Mouse (Mus musculus) testis, postnatal 10 days (tissue): ENCODE measurements around the gene Tfeb.

Source experiments
- DNase-seq: peaks from one replicate; pipeline ENCODE4 v3.0.0; 2021; ENCODE audit warnings: low spot score

Gene Tfeb

DNA sequence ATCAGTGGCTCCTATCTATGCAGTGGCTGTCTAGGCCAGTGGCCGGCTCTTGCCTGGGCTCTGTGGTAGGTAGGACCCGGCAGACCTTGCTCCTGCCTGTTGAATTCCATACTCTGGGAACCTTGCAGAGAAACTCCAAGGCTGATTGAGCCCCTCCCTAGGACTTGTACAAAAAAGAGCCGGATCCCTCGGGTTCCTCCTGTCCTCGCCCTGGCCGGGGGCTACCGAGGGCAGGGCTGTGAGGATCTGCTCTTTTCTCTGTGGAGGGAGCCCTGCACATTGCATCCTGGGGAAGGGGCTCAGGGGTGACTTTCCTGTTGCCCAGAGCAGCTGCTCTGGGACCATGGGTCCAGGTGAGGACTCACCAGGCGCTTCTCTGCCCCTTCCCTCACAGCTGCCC lies 50.8 kb downstream of the Tfeb start:
- no peak for DNase-seq

DNA sequence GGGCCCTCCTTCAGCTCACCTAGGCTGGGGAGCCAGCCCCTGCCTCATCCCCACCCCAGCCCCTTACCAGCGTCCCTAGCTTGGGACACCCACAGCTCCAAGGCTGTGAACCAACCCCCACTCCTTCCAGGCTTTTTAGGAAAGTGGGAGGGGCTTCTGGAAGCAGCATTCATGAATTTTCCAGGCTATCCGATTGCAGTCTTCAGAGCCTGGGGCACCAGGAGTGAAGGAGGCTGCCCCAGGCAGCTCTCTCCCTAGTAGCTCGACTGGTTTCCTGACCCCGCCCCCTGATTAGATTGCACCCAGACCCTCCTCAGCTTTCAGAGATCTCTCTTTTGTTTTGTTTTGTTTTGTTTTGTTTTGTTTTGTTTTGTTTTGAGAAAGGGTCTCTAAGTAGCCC lies 51.5 kb downstream of the Tfeb start:
- DNase-seq = no peak

GRCm38 (mm10) chr17:47788996-47789395 lies 52.2 kb downstream of the Tfeb start:
- DNase-seq = no peak

DNA sequence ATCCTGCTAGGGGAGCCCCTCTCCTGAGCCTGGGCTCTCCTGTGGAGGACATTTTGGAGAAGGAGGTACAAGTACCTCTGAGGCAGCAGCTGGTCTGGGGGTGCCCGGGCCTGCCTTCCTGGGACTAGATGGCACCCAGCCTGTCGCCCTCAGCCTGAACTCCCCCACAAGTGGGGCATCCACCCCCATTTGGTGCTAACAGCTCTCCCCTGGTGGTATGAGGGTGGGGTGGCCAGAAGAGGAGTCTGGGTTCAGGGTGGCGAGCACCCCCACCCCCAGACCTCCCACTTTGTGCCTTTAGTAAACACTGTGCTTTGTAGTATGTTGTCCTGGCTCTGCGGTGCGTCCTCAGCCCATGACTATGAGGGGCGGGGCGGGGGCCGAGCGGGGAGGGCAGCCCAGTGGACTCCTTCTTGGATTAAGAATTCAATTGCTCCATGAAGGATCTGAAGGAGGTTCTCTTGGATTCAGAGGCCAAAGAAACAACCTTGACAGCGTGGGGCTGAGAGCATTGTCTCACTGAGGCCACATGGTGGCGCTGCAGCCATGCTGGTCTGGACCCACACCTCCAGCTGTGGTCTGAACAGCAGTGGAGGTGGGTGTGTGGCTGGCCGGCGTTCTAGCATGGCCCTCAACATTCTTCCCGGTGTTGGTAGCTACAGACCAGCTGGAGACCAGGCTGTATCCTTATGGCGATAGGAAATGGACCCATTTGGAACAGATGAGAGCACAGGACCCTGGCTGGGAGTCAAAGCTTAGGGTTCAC lies 55.5 kb downstream of the Tfeb start:
- peak; percentile 86 for DNase-seq

DNA sequence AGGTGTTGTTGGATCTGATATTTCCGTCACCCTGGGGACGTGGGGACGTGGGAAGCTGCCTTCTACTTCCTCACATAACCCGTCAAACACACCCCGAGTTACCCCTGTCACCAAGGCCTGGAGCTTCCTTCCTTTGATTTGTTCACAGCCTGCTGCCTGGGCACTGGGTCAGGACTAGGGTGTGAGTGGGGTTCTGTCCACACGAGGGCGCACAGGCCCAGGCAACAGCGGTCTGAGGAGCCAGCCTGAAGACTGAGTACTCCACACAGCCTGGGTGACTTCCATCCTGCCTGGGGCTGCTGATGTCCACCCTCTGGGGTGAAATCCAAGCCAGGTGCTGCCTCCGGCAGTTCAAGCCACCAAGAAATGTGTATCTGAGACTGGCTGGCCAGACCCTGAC lies 56.5 kb downstream of the Tfeb start:
- DNase-seq = peak; percentile 94

DNA sequence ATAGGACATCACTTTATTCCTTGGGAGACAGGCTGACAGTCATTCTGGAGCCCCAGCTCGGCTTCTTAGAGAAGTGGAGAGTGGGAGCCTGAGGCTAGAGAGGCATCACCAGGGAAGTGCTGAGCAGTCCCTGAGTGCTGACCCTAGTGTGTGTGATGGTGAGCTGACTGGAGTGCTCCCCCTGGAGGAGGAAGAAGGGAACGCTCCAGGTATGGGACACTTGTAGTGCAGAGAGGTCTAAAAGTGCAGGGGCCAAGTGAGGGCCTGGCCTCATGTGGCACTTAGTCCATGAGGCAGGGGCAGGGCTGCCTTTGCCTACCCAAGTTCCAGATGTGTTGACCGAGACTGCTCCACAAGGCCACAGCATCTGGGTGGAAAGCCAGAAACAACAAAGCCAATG lies 58.6 kb downstream of the Tfeb start:
- peak; percentile 72 for DNase-seq

- DNase-seq = no peak
Measured at GRCm38 (mm10) chr17:47796156-47796816, 59.5 kb downstream of the Tfeb start.

DNA sequence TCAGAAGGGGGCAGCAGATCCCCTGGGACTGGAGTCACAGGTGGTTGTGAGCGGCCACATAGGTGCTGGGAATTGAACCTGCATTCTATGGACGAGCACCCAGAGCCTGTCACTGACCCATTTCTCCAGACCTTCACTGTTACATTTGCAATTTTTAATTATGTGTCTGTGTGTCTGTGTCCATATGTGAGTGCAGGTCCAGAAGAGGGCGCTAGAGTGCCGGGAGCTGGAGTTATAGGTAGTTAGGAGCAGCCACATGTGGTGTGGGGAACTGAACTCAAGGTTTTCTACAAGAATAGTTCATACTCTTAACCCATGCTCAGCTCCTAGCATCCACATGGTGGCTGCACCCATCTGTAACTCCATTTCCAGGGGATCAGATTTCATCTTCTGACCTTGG lies 60.1 kb downstream of the Tfeb start:
- DNase-seq = peak; percentile 71

DNA sequence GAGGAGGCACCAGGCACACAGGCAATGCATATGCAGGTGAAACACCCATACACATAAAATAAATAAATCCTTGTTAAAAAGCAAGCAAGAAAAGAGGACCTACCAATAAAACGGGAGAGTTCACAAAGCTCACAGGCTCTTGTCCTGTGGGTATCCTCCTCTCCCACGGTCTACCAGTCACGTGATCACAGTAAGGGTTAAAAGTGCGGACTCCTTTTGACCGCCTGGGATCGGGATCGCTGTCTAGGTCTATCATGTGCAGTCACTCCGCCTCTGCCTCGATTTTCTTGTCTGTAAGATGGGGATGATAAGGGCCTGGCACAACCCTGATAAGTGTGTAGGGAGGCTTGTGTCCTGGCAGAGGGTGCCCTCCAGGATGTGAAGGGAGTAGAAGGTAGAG lies 60.6 kb downstream of the Tfeb start:
- no peak for DNase-seq

- DNase-seq = no peak
Measured at GRCm38 (mm10) chr17:47802806-47803205, 66.0 kb downstream of the Tfeb start.

GRCm38 (mm10) chr17:47803662-47804061 lies 66.8 kb downstream of the Tfeb start:
- DNase-seq = no peak

DNA sequence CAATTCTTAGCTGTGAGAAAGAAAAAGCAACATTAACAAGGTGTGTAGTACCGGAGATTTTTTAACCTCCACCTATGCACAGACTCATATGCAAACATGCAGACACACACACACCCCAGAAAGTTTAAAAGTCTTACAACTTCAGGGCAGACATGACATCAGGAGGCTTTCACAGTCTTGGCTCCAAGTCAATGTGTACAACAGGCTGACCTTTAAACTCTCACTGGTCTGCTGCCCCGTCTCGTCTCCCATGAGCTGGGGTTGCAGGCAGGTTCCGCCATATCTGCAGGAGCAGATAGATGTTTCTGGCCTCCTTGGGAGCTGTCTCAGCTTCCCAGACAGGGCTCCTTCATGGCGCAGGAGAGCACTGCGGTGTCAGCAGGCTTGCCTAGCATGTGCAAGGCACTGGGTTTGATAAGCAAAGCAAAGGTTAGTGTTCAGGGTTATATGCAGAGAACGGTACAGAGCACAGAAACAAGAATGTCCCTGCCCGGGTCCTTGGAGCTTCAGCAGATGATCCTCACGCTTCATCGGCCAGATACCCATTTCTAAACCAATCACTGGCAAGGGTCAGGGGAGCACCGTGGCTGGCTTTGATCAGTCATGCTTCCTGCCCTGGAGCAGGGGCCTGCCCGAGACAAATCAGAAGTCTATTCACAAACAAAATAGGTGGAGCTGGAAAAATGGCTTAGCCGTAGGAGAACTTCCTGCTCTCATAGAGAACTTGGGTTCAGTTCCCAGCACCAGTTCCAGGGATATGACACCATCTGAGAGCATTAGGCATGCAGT lies 68.4 kb downstream of the Tfeb start:
- no peak for DNase-seq

- DNase-seq = peak; percentile 79
Measured at GRCm38 (mm10) chr17:47806230-47806629, 69.4 kb downstream of the Tfeb start.

DNA sequence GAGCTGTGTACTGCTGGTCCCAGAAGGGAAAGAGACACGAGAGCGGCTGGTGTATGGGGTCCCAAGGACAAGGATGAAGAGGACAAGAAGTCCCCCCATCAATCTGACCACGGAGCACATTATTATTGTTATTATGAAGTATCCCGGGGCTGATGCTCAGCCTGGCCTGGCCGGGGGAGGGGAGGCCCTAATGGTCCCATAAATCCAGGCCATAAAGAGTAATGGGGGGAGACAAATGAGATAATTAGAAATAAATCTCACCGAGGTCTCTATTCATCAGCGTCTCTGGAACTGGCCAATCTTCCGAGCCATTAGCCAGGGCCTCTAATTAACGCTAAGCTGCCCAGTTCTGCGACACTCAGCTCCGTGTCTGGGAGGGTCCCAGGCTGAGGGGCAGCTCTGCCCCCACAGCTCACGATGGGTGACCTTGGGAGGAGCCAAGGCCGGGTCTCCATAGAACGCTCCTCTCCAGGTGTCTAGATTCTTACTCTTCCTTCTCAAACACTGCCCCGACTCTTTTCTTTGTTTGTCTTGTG lies 74.5 kb downstream of the Tfeb start:
- DNase-seq = no peak

DNA sequence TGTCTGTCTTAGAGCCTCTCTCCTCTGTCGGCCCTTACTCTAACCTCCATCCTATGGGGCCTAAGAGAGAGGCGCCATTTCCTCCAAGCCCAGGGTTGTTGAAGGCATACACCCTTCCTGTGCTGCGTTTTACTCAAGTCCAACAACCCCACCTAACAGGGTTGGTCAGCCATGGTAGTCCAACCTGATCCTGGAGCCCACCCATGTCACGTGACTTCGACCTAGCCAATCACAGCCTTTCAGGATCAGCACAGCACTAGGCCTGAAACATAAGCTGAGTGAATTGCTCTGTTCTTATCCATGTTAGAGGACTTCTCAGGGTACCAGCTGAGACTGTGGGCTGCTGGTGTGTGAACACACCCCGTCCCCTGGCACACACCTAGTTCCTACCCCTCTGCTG lies 75.4 kb downstream of the Tfeb start:
- DNase-seq = no peak

- no peak for DNase-seq
Measured at GRCm38 (mm10) chr17:47813616-47814015, 76.8 kb downstream of the Tfeb start.

DNA sequence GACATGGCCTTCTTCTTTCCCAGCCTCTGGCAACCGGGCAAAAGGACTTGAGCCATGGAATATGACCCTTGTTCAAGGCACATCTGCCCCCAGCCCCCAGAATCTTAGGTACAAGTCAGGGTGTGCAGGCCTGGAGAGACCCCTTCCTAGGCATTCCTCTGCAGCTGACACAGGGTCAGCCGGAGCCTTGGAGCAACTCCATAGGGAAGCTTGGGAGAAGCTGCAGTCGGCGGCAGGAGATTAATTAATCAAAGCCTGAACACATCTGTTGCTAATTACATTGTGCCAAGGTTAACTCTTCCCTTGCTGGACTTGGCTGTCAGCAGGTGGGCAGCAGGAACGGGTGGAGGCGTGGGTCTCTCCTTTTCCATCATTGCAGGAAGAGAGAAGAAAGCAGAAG lies 77.7 kb downstream of the Tfeb start:
- DNase-seq = peak; percentile 34

DNA sequence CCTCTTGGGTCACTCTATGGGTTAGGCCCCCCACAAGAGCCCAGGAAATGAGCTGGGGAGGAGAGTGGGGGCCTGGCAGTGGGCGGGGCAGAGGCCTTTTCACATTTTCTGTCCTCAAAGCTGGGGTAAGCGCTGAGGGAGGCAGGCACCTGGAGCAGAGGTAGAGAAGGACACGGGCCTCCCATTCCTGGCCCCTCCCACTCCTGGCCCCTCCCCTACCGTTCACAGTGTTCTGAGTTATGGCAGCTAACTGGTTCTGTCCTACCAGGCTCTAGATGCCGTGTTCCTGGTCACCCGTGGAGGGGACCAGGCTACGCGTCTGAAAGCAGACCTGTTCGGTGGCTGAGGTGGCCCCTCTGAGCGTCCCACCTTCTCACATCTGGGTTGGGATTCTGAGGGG lies 78.6 kb downstream of the Tfeb start:
- peak; percentile 53 for DNase-seq

DNA sequence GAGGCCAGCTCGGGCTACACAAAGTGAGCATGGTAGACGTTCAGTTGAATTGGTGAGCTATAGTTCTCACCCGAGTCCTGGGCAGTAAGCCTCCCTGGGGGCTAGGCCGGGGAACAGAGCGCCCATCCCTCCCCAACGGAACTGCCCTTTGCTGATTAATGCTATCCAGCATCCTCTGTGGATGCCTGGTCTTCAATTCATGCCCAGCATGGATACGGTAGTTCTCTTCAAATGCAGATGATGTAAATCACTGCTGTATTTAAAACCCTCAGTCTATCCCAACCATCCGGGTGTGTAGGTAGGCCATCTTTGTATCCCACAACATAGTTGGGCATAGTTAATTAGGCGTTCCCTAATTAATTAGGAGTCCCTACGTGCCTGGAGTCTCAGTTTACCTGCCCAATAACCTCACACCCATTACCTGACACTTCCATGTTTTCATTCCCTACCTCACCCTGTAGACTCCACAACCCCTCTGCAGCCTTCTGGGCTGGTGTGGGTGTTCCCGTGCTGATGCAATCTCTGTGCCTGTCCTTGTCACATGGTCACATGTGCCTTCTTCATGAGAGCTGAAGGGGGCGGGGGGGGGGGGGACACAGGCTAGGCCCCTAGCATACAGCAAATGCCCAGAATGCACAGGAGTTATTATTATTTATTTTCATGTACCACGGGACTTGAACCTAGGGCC lies 81.4 kb downstream of the Tfeb start:
- peak; percentile 33 for DNase-seq

DNA sequence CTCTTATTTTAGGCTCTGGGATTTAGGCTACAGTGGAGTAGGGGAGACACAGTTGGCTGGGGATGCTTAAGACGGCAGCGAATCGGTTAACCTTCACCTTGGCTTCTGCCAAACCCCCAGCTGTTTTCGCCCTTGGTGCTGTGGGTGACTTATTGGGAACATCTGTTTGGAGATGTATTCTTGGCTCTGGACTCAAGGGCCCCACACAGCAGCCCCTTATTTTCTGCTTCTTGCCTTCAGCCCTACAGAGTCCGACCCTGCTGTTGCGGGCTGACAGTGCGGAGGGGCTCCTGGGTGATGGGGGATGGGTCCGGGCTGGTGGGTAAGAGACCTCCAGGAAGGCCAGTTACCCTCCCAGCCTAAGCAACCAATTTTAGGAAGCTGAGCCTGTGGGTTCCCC lies 84.5 kb downstream of the Tfeb start:
- peak; percentile 52 for DNase-seq

- DNase-seq = peak; percentile 35
Measured at GRCm38 (mm10) chr17:47831161-47831560, 94.3 kb downstream of the Tfeb start.

GRCm38 (mm10) chr17:47831772-47832171 lies 94.9 kb downstream of the Tfeb start:
- DNase-seq = no peak
